8 mouse cellular contexts compared by ENCODE assay signal in genomic region chr5:72817523-72818091, GRCm38 (mm10). TPM values are rescaled to one million over a fixed set of nuclear protein-coding genes. Genes with fewer than 3 reads are reported as not detected.
A peak's percentile ranks its signal among the peaks of the same experiment; 100 is the strongest.
DNase-seq lines count a peak whose midpoint lies in the region; ATAC-seq and TF ChIP-seq lines count a peak whose summit lies in the region.

No protein-coding gene starts in this region.

- TF ChIP-seq CTCF in stomach, postnatal 0 days (IDR thresholded peaks at IDR 0.05; ENCODE audit: low read depth) = no peak
- no peak for TF ChIP-seq CTCF in layer of hippocampus, adult 2 months (conservative IDR thresholded peaks at IDR 0.05)

- H3K9me3 ChIP-seq in stomach, embryonic 16.5 days (replicated peaks; ENCODE audit: control insufficient read depth, low read length) = no peaks in the 10 kb centered on the region
- H3K9me3 ChIP-seq in stomach, postnatal 0 days (ENCODE audit: control insufficient read depth, low read length) = no peaks in the 10 kb centered on the region
- no peaks in the 10 kb centered on the region for H3K9me3 ChIP-seq in liver, embryonic 16.5 days (replicated peaks; ENCODE audit: control insufficient read depth, low read length)

- no peak overlapping the region for H3K4me3 ChIP-seq in stomach, embryonic 16.5 days (replicated peaks; ENCODE audit: low read length)
- no peak overlapping the region for H3K4me3 ChIP-seq in stomach, postnatal 0 days (ENCODE audit: low read depth, low read length)
- no peak overlapping the region for H3K4me3 ChIP-seq in liver, embryonic 16.5 days (ENCODE audit: low read depth, low read length)
- H3K4me3 ChIP-seq in layer of hippocampus, adult 2 months = no peak overlapping the region

- 34% methylated on average over 10 of the region's 10 CpGs for WGBS in stomach, embryonic 16.5 days
- WGBS in stomach, postnatal 0 days = 43% methylated on average over 10 of the region's 10 CpGs
- WGBS in liver, embryonic 16.5 days (ENCODE audit: insufficient replicate concordance) = 12% methylated on average over 10 of the region's 10 CpGs

- DNase-seq in adrenal gland, adult 2 months = peak; percentile 28
- no peak for DNase-seq in adrenal gland, adult 18-20 months (ENCODE audit: low spot score in 2 of 2)
- no peak for DNase-seq in stomach, postnatal 0 days (ENCODE audit: low spot score)
- peak; percentile 78 to 80 for DNase-seq in spleen, postnatal 36 days (ENCODE audit: low spot score in 2 of 2)
- no peak for DNase-seq in layer of hippocampus, adult 2 months (ENCODE audit: low spot score in 2 of 2)
- DNase-seq in cerebellum, adult 11-12 months = no peak

- TF ChIP-seq EP300 in stomach, postnatal 0 days (optimal IDR thresholded peaks at IDR 0.05) = no peak

- no peaks in the 10 kb centered on the region for H3K27me3 ChIP-seq in stomach, embryonic 16.5 days (ENCODE audit: control insufficient read depth, insufficient read depth, low read length)
- no peaks in the 10 kb centered on the region for H3K27me3 ChIP-seq in stomach, postnatal 0 days (ENCODE audit: control insufficient read depth, insufficient read depth, low read length)
- no peaks in the 10 kb centered on the region for H3K27me3 ChIP-seq in liver, embryonic 16.5 days (ENCODE audit: control insufficient read depth, insufficient read depth, low read depth, low read length)

- 0 out of 2 replicates have a peak overlapping the region, but pooled peaks have one; percentile 10 for H3K9ac ChIP-seq in stomach, embryonic 16.5 days (ENCODE audit: low read length)
- no peak overlapping the region for H3K9ac ChIP-seq in stomach, postnatal 0 days (ENCODE audit: low read length)
- no peak overlapping the region for H3K9ac ChIP-seq in liver, embryonic 16.5 days (ENCODE audit: low read depth, low read length)

- 0 out of 2 replicates have a peak overlapping the region, but pooled peaks have one; percentile 19 for H3K4me2 ChIP-seq in stomach, embryonic 16.5 days (ENCODE audit: low read depth, low read length)
- H3K4me2 ChIP-seq in stomach, postnatal 0 days (replicated peaks; ENCODE audit: low read depth) = no peak overlapping the region; the same call in 1 of the 2 replicates
- H3K4me2 ChIP-seq in liver, embryonic 16.5 days (ENCODE audit: low read depth, low read length) = 0 out of 2 replicates have a peak overlapping the region, but pooled peaks have one; percentile 17

- ATAC-seq in stomach, embryonic 16.5 days (ENCODE audit: insufficient read depth, low FRiP score) = no peak
- ATAC-seq in stomach, postnatal 0 days (ENCODE audit: low FRiP score, low TSS enrichment) = no peak
- peak; percentile 39; the same call in 1 of the 2 replicates for ATAC-seq in liver, embryonic 16.5 days (ENCODE audit: low read depth)

- peaks cover 4% of the 10 kb centered on the region; the same call in 1 of the 2 replicates for H3K4me1 ChIP-seq in stomach, embryonic 16.5 days (ENCODE audit: control insufficient read depth, insufficient read depth, low read length)
- H3K4me1 ChIP-seq in stomach, postnatal 0 days (replicated peaks; ENCODE audit: control insufficient read depth, insufficient read depth) = no peaks in the 10 kb centered on the region
- no peaks in the 10 kb centered on the region; the same call in none of the 2 replicates for H3K4me1 ChIP-seq in liver, embryonic 16.5 days (ENCODE audit: control insufficient read depth, low read depth, low read length)

- H3K27ac ChIP-seq in stomach, embryonic 16.5 days (ENCODE audit: low read length) = peak overlapping the region; percentile 44; the same call in 1 of the 2 replicates
- no peak overlapping the region for H3K27ac ChIP-seq in stomach, postnatal 0 days (replicated peaks)
- peak overlapping the region; percentile 50 for H3K27ac ChIP-seq in liver, embryonic 16.5 days (ENCODE audit: low read length)
- no peak overlapping the region for H3K27ac ChIP-seq in layer of hippocampus, adult 2 months

- H3K36me3 ChIP-seq in stomach, embryonic 16.5 days (ENCODE audit: control insufficient read depth, insufficient read depth, low read length) = no peaks in the 10 kb centered on the region
- no peaks in the 10 kb centered on the region for H3K36me3 ChIP-seq in stomach, postnatal 0 days (ENCODE audit: control insufficient read depth, insufficient read depth, low read length)
- no peaks in the 10 kb centered on the region for H3K36me3 ChIP-seq in liver, embryonic 16.5 days (ENCODE audit: control insufficient read depth, insufficient read depth)

RNA-seq across cellular contexts. Expression of gene Tec, which starts 50.7 kb away (rescaled TPM):
- total RNA-seq in adrenal gland, adult 2 months (2021) = 1 to 10 TPM; 2.9 to 3.1 TPM
- 0.26 and 0.51 TPM in 2 replicates for polyA plus RNA-seq in adrenal gland, adult 2 months (2012; rRNA removed)
- 1 to 10 TPM; 2.0 to 2.5 TPM for total RNA-seq in adrenal gland, adult 18-20 months (2021)
- 12.5 and 13.0 TPM in 2 replicates for polyA plus RNA-seq in stomach, embryonic 16.5 days (2015; fragmentation: Nextera tagmentation; extraction: Ambion mirVana)
- 9.5 and 9.6 TPM in 2 replicates for polyA plus RNA-seq in stomach, postnatal 0 days (2015; fragmentation: Nextera tagmentation; extraction: Ambion mirVana)
- polyA plus RNA-seq in liver, embryonic 16.5 days (2015; fragmentation: Nextera tagmentation; extraction: Ambion mirVana) = 5.2 and 5.7 TPM in 2 replicates
- total RNA-seq in layer of hippocampus, adult 2 months (2021) = 1 to 10 TPM; 1.1 to 1.8 TPM

Comparison
In these comparisons a context has a peak if more than half of its experiments do, and no peak if none do; other contexts are left out.
1. DNase-seq: peak in adrenal gland, adult 2 months (single experiment) and spleen, postnatal 36 days (2 of 2); none in adrenal gland, adult 18-20 months (0 of 2), stomach, postnatal 0 days (single experiment), layer of hippocampus, adult 2 months (0 of 2) and cerebellum, adult 11-12 months (single experiment).
2. H3K27ac ChIP-seq: peak in stomach, embryonic 16.5 days (single experiment) and liver, embryonic 16.5 days (single experiment); none in stomach, postnatal 0 days (single experiment) and layer of hippocampus, adult 2 months (single experiment).